Mouse (Mus musculus) heart, postnatal 0 days (tissue): ENCODE results near the gene Abl2.

Experiments
- CTCF ChIP-seq: IDR thresholded peaks from 2 replicates; pipeline ENCODE4 v1.5.1; 2016; ENCODE audit warnings: antibody characterized with exemption, control low read depth, low read depth
- EP300 ChIP-seq: IDR thresholded peaks from 2 replicates; pipeline ENCODE4 v1.6.1; 2016; ENCODE audit warnings: antibody characterized with exemption, low read depth

DNA sequence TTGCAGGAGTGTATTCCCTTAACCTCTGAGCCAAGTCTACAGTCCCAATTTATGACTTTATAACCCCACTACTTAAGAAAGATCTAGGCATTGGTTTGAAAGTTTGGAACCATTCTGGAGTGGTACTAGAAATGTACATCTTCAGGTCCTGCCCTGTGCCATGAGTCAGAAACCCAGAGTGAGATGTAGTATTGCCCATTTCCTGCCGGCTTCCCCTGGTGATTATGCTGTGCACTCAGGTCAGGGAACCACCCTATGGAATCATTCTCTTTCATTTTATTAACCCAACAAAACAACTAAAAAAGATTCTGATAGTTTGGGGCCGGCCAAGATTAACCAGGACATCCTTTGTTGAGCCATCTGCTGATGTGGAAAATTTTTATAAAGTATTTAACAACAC, 47.4 kb downstream of the Abl2 start:
- TF ChIP-seq CTCF (no peak), EP300 (no peak)
